Mouse (Mus musculus) neural tube, embryonic 15.5 days (tissue): ENCODE data around the gene Serpinf2. TPM values are rescaled to one million over a fixed set of nuclear protein-coding genes. Genes with fewer than 3 reads are reported as not detected.

Experiments used
- ATAC-seq: fragments of 200-750 bp; cut with Nextera tagmentation; 2 replicates; pipeline ENCODE4 v1.8.0; 2017; ENCODE audit warnings: mild to moderate bottlenecking, moderate TSS enrichment, moderate library complexity; ENCODE audit not compliant: low FRiP score
- H3K27ac ChIP-seq: fragments of 300-500 bp; sonication (generic); replicated peaks from 2 replicates; pipeline ENCODE4 v1.5.1; 2015; ENCODE audit warnings: mild to moderate bottlenecking, inconsistent platforms
- H3K27me3 ChIP-seq: fragments of 300-500 bp; sonication (generic); replicated peaks from 2 replicates; pipeline ENCODE4 v1.6.1; 2015; ENCODE audit warnings: inconsistent platforms
- H3K36me3 ChIP-seq: fragments of 300-500 bp; sonication (generic); 2 replicates; pipeline ENCODE4 v1.6.1; 2015; ENCODE audit warnings: inconsistent platforms
- H3K4me1 ChIP-seq: fragments of 300-500 bp; sonication (generic); 2 replicates; pipeline ENCODE4 v1.6.1; 2015; ENCODE audit warnings: inconsistent platforms
- H3K4me2 ChIP-seq: fragments of 300-500 bp; sonication (generic); 2 replicates; pipeline ENCODE4 v1.6.1; 2015; ENCODE audit warnings: inconsistent platforms, mild to moderate bottlenecking, moderate library complexity
- H3K4me3 ChIP-seq: fragments of 300-500 bp; sonication (generic); replicated peaks from 2 replicates; pipeline ENCODE4 v1.5.1; 2015; ENCODE audit warnings: mild to moderate bottlenecking, inconsistent platforms
- H3K9ac ChIP-seq: fragments of 300-500 bp; sonication (generic); replicated peaks from 2 replicates; pipeline ENCODE4 v1.6.1; 2015; ENCODE audit warnings: mild to moderate bottlenecking, inconsistent platforms
- H3K9me3 ChIP-seq: fragments of 300-500 bp; sonication (generic); replicated peaks from 2 replicates; pipeline ENCODE4 v1.6.1; 2016; ENCODE audit warnings: inconsistent platforms
- WGBS: fragments of 180-500 bp; shearing (Covaris S2); methylation state at CpG from one replicate; pipeline ENCODE4 v1.1.7; 2015; ENCODE audit warnings: mixed read lengths; 5-methylcytosine and 5-hydroxymethylcytosine counted together
- polyA plus RNA-seq: library from polyadenylated mRNA; unstranded; fragments of >200 nt; fragmentation: Nextera tagmentation; extraction: Ambion mirVana; gene quantifications from 2 replicates; pipeline ENCODE4 v1.2.1, GENCODE M21; 2015

The Serpinf2 gene
- polyA plus RNA-seq, 1 experiment from 2014 or later, result 0.33 TPM

- ATAC-seq, result no peak
- H3K27ac ChIP-seq, result no peak overlapping the region
- H3K27me3 ChIP-seq, result no peaks in the 10 kb centered on the region
- no peaks in the 10 kb centered on the region for H3K9me3 ChIP-seq
- H3K4me1 ChIP-seq, result no peaks in the 10 kb centered on the region
- 47% methylated on average over 8 of the region's 8 CpGs for WGBS
- H3K36me3 ChIP-seq, result peaks cover 65% of the 10 kb centered on the region
- H3K9ac ChIP-seq, result no peak overlapping the region
- H3K4me2 ChIP-seq, result no peak overlapping the region
- no peak overlapping the region for H3K4me3 ChIP-seq
Measured at GRCm38 (mm10) chr11:75443711-75444110, 4.3 kb upstream of the Serpinf2 start.

DNA sequence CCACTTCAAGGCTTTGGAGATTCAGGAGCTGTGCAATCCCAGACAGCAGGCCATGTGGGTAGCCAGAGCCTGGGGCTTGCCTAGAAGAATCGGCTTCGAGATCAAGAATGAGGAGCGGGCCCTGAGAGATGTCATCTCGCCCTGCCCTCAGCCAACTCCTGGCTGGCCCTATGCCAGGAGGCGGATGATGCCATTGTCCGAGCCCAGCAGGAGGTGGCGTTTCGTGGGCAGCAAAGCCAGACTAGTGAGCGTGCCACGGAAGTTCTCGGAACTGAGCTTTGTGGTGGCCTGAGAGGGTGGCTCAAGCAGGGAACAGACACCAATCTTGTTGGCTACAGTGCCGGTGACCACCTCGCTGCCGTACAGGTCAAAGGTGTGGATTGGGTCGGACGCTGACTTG is 2.2 kb upstream of the Serpinf2 start:
- WGBS, result 75% methylated on average over 16 of the region's 16 CpGs
- Histone ChIP-seq H3K9ac (no peak overlapping the region), H3K9me3 (no peaks in the 10 kb centered on the region), H3K27ac (no peak overlapping the region), H3K4me2 (no peak overlapping the region), H3K4me1 (no peaks in the 10 kb centered on the region), H3K27me3 (no peaks in the 10 kb centered on the region), H3K4me3 (no peak overlapping the region), H3K36me3 (peaks cover 44% of the 10 kb centered on the region)
- no peak for ATAC-seq

GRCm38 (mm10) chr11:75441034-75441433 is 1.6 kb upstream of the Serpinf2 start:
- 72% methylated on average over 7 of the region's 7 CpGs for WGBS
- Histone ChIP-seq H3K9me3 (no peaks in the 10 kb centered on the region), H3K4me2 (no peak overlapping the region), H3K9ac (no peak overlapping the region), H3K4me3 (no peak overlapping the region), H3K27ac (no peak overlapping the region), H3K27me3 (no peaks in the 10 kb centered on the region), H3K36me3 (peaks cover 42% of the 10 kb centered on the region), H3K4me1 (no peaks in the 10 kb centered on the region)
- no peak for ATAC-seq

DNA sequence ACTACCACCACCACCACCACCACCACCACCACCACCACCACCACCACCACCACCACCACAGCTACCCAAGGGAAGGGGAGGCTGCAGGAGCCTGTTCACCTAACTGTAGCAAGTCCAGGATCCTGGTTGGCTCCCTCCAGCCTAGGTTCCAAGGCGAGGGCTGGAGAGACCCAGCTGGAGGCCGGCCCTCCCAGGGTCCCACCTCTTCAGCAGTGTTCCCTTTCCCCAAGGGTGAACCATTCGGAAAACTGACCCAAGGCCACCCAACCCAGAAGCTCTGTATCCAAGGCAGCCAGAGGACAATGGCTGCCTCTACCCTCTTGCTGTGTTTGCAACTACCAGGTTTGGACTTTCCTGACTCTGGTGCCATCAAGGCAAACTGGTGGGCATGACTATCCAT is 560 bp upstream of the Serpinf2 start:
- Histone ChIP-seq H3K27me3 (no peaks in the 10 kb centered on the region), H3K9me3 (no peaks in the 10 kb centered on the region), H3K36me3 (peaks cover 31% of the 10 kb centered on the region), H3K4me1 (no peaks in the 10 kb centered on the region), H3K4me2 (no peak overlapping the region), H3K27ac (no peak overlapping the region), H3K4me3 (no peak overlapping the region), H3K9ac (no peak overlapping the region)
- ATAC-seq, result no peak
- WGBS, result 91% methylated on average over 3 of the region's 3 CpGs

DNA sequence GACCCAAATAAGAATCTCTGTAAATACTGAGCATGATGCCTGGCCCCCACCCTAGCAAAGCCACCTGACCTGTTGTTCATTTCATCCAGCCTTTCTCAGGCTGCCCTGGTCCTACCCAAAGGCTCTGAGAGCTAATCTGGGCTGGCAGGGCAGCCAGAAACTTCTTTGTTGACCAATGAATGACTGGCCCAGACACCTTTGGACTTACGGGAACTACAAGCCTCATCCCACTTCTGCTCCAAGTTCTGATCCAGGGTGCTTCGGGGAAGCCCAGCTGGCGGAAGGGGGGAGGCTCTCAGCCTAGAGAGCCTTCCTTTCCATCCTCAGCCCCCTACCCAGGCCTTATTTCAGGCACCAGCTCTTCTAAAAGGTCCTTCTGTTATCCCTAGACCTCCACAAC is 587 bp downstream of the Serpinf2 start:
- no peak overlapping the region for H3K4me3 ChIP-seq
- no peaks in the 10 kb centered on the region for H3K27me3 ChIP-seq
- H3K4me1 ChIP-seq, result no peaks in the 10 kb centered on the region
- H3K27ac ChIP-seq, result no peak overlapping the region
- WGBS, result 88% methylated on average over 3 of the region's 3 CpGs
- no peak overlapping the region for H3K4me2 ChIP-seq
- peaks cover 27% of the 10 kb centered on the region for H3K36me3 ChIP-seq
- H3K9ac ChIP-seq, result no peak overlapping the region
- no peaks in the 10 kb centered on the region for H3K9me3 ChIP-seq
- ATAC-seq, result no peak

DNA sequence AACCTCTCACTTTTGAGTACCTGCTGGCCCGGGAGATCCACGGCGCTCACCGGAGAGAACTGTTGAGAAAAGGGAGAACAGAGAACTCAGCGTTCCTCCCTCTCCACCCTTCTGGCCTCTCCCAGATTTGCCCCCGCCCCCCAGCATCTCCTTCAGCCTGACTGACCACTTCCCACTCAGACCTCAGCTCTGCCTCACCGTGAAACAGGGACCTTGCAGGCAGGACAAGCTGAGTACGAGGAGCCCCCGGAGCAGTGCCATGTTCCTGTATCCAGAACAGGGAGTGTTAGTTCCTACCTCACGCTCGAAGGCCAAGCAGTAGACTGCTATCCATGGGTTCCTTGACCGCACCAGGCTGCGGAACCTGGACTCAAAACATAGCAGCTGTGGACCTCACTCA is 1.2 kb downstream of the Serpinf2 start:
- no peaks in the 10 kb centered on the region for H3K9me3 ChIP-seq
- no peak overlapping the region for H3K4me3 ChIP-seq
- no peaks in the 10 kb centered on the region for H3K4me1 ChIP-seq
- H3K27ac ChIP-seq, result no peak overlapping the region
- no peak overlapping the region for H3K9ac ChIP-seq
- no peak for ATAC-seq
- peaks cover 22% of the 10 kb centered on the region for H3K36me3 ChIP-seq
- H3K27me3 ChIP-seq, result no peaks in the 10 kb centered on the region
- 88% methylated on average over 13 of the region's 13 CpGs for WGBS
- H3K4me2 ChIP-seq, result no peak overlapping the region

DNA sequence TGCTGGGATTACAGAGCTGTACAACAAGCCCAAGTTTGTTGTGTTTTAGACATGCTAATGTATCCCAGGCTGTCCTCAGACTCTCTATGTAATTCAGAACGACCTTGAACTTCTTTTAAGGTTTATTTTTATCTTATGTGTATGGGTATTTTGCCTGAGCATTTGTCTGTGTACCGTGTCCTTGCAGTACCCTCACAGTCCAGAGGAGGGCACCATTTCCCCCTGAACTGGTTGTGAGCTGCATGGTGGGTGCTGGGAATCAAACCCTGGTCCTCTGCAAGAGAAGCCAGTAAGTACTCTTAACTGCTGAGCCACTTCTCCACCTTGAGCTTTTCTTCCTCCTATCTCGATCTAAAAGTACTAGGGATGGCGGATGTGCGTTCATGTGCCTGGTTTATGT is 5.3 kb downstream of the Serpinf2 start:
- no peak overlapping the region for H3K4me3 ChIP-seq
- no peaks in the 10 kb centered on the region for H3K9me3 ChIP-seq
- no peak overlapping the region for H3K27ac ChIP-seq
- H3K36me3 ChIP-seq, result no peaks in the 10 kb centered on the region
- H3K27me3 ChIP-seq, result no peaks in the 10 kb centered on the region
- H3K9ac ChIP-seq, result no peak overlapping the region
- 92% methylated on average over 5 of the region's 5 CpGs for WGBS
- no peak overlapping the region for H3K4me2 ChIP-seq
- no peak for ATAC-seq
- H3K4me1 ChIP-seq, result peaks cover 7% of the 10 kb centered on the region

DNA sequence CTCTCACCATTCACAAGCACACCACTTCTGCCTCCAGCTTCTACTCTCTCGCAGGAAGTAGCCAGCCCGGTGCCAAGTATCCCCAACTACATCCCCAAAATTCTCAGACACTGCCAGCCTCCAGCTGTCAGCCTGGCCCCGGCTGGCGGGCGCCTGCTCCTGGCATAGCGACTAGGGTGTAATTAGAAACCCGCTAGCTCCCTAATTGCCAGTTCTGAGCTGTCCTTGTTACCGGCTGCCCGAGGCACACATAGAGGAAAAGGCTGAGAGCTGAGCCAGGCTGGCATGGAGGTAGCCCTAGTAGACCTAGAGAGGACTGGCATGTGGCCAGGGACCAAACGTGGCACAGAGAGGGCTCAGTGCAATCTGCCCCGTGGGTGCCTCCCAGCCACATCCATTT is 8.1 kb downstream of the Serpinf2 start:
- H3K27me3 ChIP-seq, result no peaks in the 10 kb centered on the region
- H3K4me2 ChIP-seq, result peak overlapping the region; percentile 15
- peak overlapping the region; percentile 3; the same call in 1 of the 2 replicates for H3K27ac ChIP-seq
- no peak overlapping the region for H3K9ac ChIP-seq
- no peaks in the 10 kb centered on the region for H3K36me3 ChIP-seq
- peak; percentile 61; the same call in 1 of the 2 replicates for ATAC-seq
- no peaks in the 10 kb centered on the region for H3K9me3 ChIP-seq
- H3K4me1 ChIP-seq, result peaks cover 7% of the 10 kb centered on the region
- H3K4me3 ChIP-seq, result no peak overlapping the region
- WGBS, result 59% methylated on average over 11 of the region's 11 CpGs

GRCm38 (mm10) chr11:75429019-75429705 is 10.2 kb downstream of the Serpinf2 start:
- 89% methylated on average over 9 of the region's 9 CpGs for WGBS
- Histone ChIP-seq H3K27me3 (no peaks in the 10 kb centered on the region), H3K4me1 (peaks cover 7% of the 10 kb centered on the region)

GRCm38 (mm10) chr11:75424459-75424858 is 14.9 kb downstream of the Serpinf2 start:
- Histone ChIP-seq H3K4me1 (no peaks in the 10 kb centered on the region), H3K27me3 (no peaks in the 10 kb centered on the region), H3K36me3 (no peaks in the 10 kb centered on the region), H3K4me2 (no peak overlapping the region), H3K27ac (no peak overlapping the region), H3K9ac (no peak overlapping the region), H3K9me3 (no peaks in the 10 kb centered on the region), H3K4me3 (no peak overlapping the region)
- no peak for ATAC-seq
- 90% methylated on average over 3 of the region's 3 CpGs for WGBS

More at GRCm38 (mm10) chr11:75429019-75429705, 10.2 kb downstream of the Serpinf2 start:
- H3K9me3 ChIP-seq, result no peaks in the 10 kb centered on the region
- no peak overlapping the region for H3K27ac ChIP-seq
- H3K4me3 ChIP-seq, result no peak overlapping the region
- no peaks in the 10 kb centered on the region for H3K36me3 ChIP-seq
- H3K4me2 ChIP-seq, result no peak overlapping the region
- no peak overlapping the region for H3K9ac ChIP-seq
- ATAC-seq, result no peak

DNA sequence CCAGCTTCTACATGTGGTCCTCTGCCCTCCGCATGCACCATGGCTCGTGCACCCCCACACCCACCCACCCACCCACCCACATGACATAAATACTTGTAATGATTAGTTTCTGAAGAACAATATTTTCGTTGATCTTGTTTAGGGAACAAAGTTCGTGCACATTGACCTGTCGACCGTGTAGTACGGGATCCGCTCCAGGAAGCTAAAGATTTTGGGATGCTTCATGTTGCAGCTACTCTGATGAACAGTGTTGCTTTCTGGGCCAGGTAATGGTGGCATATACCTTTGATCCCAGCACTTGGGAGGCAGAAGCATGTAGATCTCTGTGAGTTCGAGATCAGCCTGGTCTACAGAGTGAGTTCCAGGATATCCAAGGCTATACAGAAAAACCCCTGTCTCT is 15.4 kb downstream of the Serpinf2 start:
- 89% methylated on average over 9 of the region's 9 CpGs for WGBS

GRCm38 (mm10) chr11:75423091-75423490 is 16.3 kb downstream of the Serpinf2 start:
- H3K4me2 ChIP-seq, result no peak overlapping the region
- ATAC-seq, result no peak
- no peaks in the 10 kb centered on the region for H3K36me3 ChIP-seq
- 93% methylated on average over 3 of the region's 3 CpGs for WGBS
- H3K4me3 ChIP-seq, result no peak overlapping the region
- H3K9ac ChIP-seq, result no peak overlapping the region
- no peak overlapping the region for H3K27ac ChIP-seq
- no peaks in the 10 kb centered on the region for H3K9me3 ChIP-seq
- no peaks in the 10 kb centered on the region for H3K27me3 ChIP-seq
- H3K4me1 ChIP-seq, result no peaks in the 10 kb centered on the region

More for the DNA sequence above, 15.4 kb downstream of the Serpinf2 start:
- Histone ChIP-seq H3K9me3 (no peaks in the 10 kb centered on the region), H3K27ac (no peak overlapping the region), H3K36me3 (no peaks in the 10 kb centered on the region), H3K4me3 (no peak overlapping the region), H3K4me1 (no peaks in the 10 kb centered on the region), H3K27me3 (no peaks in the 10 kb centered on the region), H3K9ac (no peak overlapping the region), H3K4me2 (no peak overlapping the region)
- ATAC-seq, result no peak
